Mouse (Mus musculus) midbrain, embryonic 11.5 days (tissue): ENCODE results near the gene Slc22a14. TPM values are rescaled to one million over a fixed set of nuclear protein-coding genes. Genes with fewer than 3 reads are reported as not detected.

Experiments
- ATAC-seq: fragments of 200-750 bp; cut with Nextera tagmentation; 2 replicates; pipeline ENCODE4 v1.8.0; 2017; ENCODE audit warnings: moderate TSS enrichment, moderate library complexity; ENCODE audit not compliant: low FRiP score
- DNase-seq: peaks from one replicate; pipeline ENCODE4 v3.0.0; 2015; ENCODE audit warnings: low spot score; ENCODE audit errors: missing footprints
- H3K27ac ChIP-seq: fragments of 300-500 bp; sonication (generic); 2 replicates; pipeline ENCODE4 v1.5.1; 2014; ENCODE audit warnings: low read depth, low read length
- H3K27me3 ChIP-seq: fragments of 300-500 bp; sonication (generic); 2 replicates; pipeline ENCODE4 v1.6.1; 2014; ENCODE audit warnings: mild to moderate bottlenecking, low read length, moderate library complexity, mixed read lengths; ENCODE audit not compliant: control insufficient read depth, insufficient read depth
- H3K36me3 ChIP-seq: fragments of 300-500 bp; sonication (generic); 2 replicates; pipeline ENCODE4 v1.6.1; 2014; ENCODE audit warnings: mild to moderate bottlenecking, low read length, moderate library complexity, mixed read lengths; ENCODE audit not compliant: control insufficient read depth, insufficient read depth
- H3K4me1 ChIP-seq: fragments of 300-500 bp; sonication (generic); 2 replicates; pipeline ENCODE4 v1.6.1; 2014; ENCODE audit warnings: low read length; ENCODE audit not compliant: control insufficient read depth, insufficient read depth
- H3K4me2 ChIP-seq: fragments of 300-500 bp; sonication (generic); 2 replicates; pipeline ENCODE4 v1.6.1; 2014; ENCODE audit warnings: mild to moderate bottlenecking, moderate library complexity
- H3K4me3 ChIP-seq: fragments of 300-500 bp; sonication (generic); 2 replicates; pipeline ENCODE4 v1.5.1; 2014; ENCODE audit warnings: low read depth, low read length
- H3K9ac ChIP-seq: fragments of 300-500 bp; sonication (generic); 2 replicates; pipeline ENCODE4 v1.6.1; 2014; ENCODE audit warnings: low read length
- H3K9me3 ChIP-seq: fragments of 300-500 bp; sonication (generic); 2 replicates; pipeline ENCODE4 v1.6.1; 2016; ENCODE audit warnings: low read length; ENCODE audit not compliant: control insufficient read depth
- WGBS: fragments of 180-500 bp; shearing (Covaris S2); extraction: QIAGEN DNeasy Blood & Tissue Kit; methylation state at CpG from one replicate; pipeline ENCODE4 v1.1.7; 2014; 5-methylcytosine and 5-hydroxymethylcytosine counted together
- polyA plus RNA-seq: library from polyadenylated mRNA; unstranded; fragments of >200 nt; fragmentation: Nextera tagmentation; extraction: Ambion mirVana; gene quantifications from 2 replicates; pipeline ENCODE4 v1.2.1, GENCODE M21; 2014

The Slc22a14 gene
- polyA plus RNA-seq, 1 experiment from 2014 or later, result not detected

DNA sequence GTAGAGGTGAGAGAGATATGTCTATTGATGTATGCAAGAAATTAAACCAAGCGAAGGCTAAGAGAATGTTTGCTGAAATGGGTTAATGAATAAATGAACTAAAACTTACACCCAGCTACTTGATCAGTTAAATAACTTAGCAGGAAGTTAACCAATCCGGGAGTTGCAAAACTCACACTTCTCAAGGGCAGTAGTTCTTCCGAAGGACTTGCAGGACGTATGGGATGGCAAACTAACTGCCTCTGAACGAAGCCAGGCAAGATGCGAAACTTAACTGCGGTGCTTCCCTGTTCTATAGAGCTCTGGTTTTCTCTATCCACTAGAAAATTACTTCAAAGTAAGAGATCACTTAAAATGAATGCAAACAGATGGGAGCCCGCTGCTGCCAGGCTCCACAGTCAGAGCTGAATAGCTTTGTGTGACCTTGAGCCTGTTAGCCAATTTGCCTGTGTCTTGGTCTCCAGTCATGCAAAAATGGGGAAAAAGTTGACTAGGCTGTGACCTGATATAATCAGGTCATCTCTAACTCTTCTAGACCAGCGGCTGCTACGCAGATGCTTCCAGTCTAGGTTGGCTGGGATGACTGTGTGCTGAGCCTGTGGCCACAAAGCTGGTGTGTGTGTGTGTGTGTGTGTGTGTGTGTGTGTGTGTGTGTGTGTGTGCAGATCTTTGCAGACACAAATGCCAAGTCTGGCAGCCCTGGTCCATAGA lies 166.0 kb downstream of the Slc22a14 start:
- WGBS, result 81% methylated on average over 10 of the region's 10 CpGs

DNA sequence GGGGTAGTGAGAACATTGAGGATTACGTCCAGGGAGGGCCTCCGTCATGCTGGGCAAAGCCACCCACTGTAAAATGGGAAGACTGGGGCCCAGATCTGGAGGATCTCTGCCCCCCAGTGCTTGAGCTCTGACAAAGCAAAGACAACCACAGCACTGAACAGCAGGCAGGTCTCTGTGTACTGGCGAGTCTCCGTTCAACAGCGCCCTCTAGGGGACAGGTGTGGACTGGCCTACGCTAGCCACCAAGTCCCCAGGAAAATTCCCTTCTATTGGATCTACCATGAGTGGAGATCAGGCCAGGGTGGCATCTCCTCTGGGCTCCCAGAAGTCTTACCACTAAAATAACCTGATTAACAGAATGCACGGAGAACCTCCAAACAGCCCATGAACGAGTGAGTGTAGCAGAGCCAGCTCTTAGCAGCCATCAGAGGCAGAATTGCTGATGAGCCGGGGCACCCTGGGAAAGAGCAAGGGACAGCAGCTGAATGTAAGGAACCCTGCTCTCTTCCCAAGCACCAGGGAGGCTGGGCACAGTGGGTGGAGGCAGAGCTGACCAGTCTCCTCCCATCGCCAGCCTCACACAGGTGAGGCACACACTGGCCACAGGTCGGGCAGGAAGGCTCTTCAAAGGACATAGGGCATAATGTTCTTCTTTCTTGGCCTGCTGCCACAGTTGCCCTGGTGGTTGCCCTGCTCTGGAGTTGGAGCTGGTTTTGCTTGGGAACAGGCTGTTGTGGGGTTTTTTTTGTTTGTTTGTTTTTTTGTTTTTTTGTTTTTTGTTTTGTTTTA lies 173.0 kb downstream of the Slc22a14 start:
- 39% methylated on average over 11 of the region's 11 CpGs for WGBS
- ATAC-seq, result no peak

More for the DNA sequence above, 166.0 kb downstream of the Slc22a14 start:
- Histone ChIP-seq H3K9ac (no peak overlapping the region), H3K4me3 (no peak overlapping the region), H3K9me3 (no peaks in the 10 kb centered on the region), H3K27me3 (no peaks in the 10 kb centered on the region), H3K4me1 (no peaks in the 10 kb centered on the region), H3K36me3 (no peaks in the 10 kb centered on the region), H3K4me2 (no peak overlapping the region), H3K27ac (no peak overlapping the region)
- ATAC-seq (no peak), DNase-seq (no peak)

DNA sequence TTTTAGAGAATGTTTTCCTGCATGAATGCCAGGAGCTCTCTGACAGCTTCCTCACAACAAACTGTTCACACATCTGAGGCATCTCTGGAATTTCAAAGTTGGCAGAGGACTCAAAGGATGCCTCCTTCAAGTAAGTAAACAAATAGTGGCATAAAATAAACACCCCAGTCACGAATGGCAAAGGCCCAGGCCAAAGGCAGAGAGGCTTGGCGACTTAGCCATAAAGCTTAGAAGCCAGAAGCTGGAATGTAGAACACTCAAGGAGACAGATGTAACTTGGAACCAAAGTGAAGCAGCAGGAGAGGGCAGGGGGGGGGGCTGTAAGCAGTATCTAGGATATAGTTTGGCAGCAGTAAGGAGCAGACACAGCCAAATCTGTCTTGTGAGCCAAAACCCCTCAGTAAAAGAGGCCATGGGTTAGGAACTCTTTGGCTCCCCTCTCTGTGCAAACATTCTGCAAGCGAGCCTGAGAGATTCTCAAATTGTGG lies 184.1 kb downstream of the Slc22a14 start:
- ATAC-seq, result no peak
- H3K9ac ChIP-seq, result no peak overlapping the region
- no peak overlapping the region for H3K4me3 ChIP-seq
- no peak overlapping the region for H3K27ac ChIP-seq
- no peaks in the 10 kb centered on the region for H3K4me1 ChIP-seq
- WGBS, result 56% methylated on average over 3 of the region's 3 CpGs
- no peaks in the 10 kb centered on the region for H3K36me3 ChIP-seq
- no peaks in the 10 kb centered on the region for H3K27me3 ChIP-seq
- no peaks in the 10 kb centered on the region for H3K9me3 ChIP-seq
- no peak for DNase-seq
- no peak overlapping the region for H3K4me2 ChIP-seq

More for the DNA sequence above, 173.0 kb downstream of the Slc22a14 start:
- no peaks in the 10 kb centered on the region for H3K27me3 ChIP-seq
- H3K9ac ChIP-seq, result no peak overlapping the region
- H3K4me3 ChIP-seq, result no peak overlapping the region
- no peak overlapping the region for H3K27ac ChIP-seq
- H3K9me3 ChIP-seq, result no peaks in the 10 kb centered on the region
- no peak overlapping the region for H3K4me2 ChIP-seq
- no peak for DNase-seq
- no peaks in the 10 kb centered on the region for H3K36me3 ChIP-seq
- no peaks in the 10 kb centered on the region for H3K4me1 ChIP-seq

DNA sequence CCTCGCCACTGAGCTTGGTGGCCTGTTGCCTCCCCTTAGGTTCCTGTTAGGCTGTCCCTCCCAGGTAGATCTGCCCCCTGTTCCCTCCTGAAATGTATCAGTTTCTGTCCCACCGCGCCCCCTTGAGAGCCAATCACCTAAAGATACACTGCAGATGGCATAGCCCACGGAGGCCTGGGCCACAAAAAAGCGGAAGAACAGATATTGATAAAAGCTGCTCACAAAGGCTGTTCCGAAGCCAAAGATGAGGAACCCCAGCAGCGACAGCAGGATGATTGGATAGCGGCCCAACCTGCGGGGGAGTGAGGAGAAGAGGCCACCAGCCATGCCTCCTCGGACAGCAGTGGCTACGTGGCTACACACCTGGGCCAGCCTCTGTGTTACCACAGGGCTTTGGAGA lies 186.1 kb downstream of the Slc22a14 start:
- ATAC-seq (no peak), DNase-seq (no peak)
- H3K4me1 ChIP-seq, result no peaks in the 10 kb centered on the region
- H3K4me2 ChIP-seq, result no peak overlapping the region
- H3K4me3 ChIP-seq, result no peak overlapping the region
- no peak overlapping the region for H3K27ac ChIP-seq
- H3K27me3 ChIP-seq, result no peaks in the 10 kb centered on the region
- H3K36me3 ChIP-seq, result no peaks in the 10 kb centered on the region
- WGBS, result 90% methylated on average over 11 of the region's 11 CpGs
- H3K9me3 ChIP-seq, result no peaks in the 10 kb centered on the region
- H3K9ac ChIP-seq, result no peak overlapping the region

DNA sequence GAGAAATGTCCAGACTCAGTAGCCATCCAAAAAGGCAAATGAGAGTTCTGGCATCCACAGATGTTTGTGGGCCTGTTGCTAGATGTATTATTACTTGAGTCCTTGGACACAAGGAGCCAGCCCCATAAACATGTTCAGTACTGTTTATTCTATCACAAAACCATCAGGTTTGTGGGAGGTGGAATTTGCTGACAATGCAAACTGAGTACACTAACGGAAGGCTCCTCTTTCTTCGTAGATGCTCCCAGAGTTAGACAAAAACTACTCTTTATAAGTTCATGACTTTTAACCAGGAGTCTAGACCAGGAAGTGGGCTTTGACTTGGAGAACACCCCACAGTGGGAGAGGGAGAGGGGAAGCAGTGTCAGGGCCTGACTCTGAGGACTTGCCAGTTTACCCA lies 197.7 kb downstream of the Slc22a14 start:
- no peak overlapping the region for H3K4me3 ChIP-seq
- no peaks in the 10 kb centered on the region for H3K36me3 ChIP-seq
- H3K27ac ChIP-seq, result no peak overlapping the region
- no peaks in the 10 kb centered on the region for H3K9me3 ChIP-seq
- ATAC-seq (no peak), DNase-seq (peak; percentile 28)
- 99% methylated on average over 2 of the region's 2 CpGs for WGBS
- H3K4me2 ChIP-seq, result no peak overlapping the region
- no peak overlapping the region for H3K9ac ChIP-seq
- H3K27me3 ChIP-seq, result no peaks in the 10 kb centered on the region
- H3K4me1 ChIP-seq, result no peaks in the 10 kb centered on the region

DNA sequence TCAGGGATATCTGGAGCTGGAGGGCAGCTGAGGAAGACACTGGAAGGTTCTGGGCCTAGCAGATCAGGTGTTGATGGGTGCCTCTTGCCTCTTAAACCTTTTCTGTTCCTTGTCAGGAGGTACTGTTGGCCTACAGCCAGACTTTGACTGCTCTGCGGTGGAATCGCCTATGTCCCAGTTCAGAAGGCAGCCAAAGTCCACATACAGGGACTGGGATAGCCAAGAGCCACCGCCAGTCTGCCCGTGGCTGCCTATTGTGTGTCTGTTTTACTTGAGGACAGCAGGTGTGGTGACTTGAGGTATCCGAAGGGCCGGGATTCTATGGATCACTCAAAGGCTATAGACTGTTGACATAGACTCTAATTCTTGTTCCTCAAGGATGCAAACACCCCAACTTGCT lies 199.8 kb downstream of the Slc22a14 start:
- ATAC-seq (no peak), DNase-seq (no peak)
- H3K36me3 ChIP-seq, result no peaks in the 10 kb centered on the region
- H3K27ac ChIP-seq, result no peak overlapping the region
- no peak overlapping the region for H3K9ac ChIP-seq
- H3K4me3 ChIP-seq, result no peak overlapping the region
- 95% methylated on average over 6 of the region's 6 CpGs for WGBS
- H3K4me1 ChIP-seq, result no peaks in the 10 kb centered on the region
- H3K4me2 ChIP-seq, result no peak overlapping the region
- H3K27me3 ChIP-seq, result no peaks in the 10 kb centered on the region
- H3K9me3 ChIP-seq, result no peaks in the 10 kb centered on the region

DNA sequence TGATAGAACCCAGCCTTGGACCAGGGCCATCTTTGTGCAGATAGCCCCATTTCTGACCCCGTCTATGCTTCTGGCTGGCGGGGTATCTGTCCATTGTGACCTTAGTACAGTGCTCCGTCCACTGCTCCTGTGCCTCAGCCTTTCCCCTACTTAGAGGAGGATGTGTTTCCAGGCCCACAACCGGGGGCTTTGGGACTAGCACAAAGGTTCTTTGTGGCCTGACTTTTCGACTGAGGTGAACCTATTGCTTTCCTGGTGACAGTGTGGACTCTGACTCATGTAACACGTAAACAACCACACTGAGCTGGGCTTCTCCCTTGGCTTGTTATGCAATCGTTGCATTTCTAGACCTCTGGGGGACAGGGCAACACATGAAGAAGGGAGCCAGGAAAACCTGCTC lies 200.6 kb downstream of the Slc22a14 start:
- 86% methylated on average over 7 of the region's 7 CpGs for WGBS
- no peaks in the 10 kb centered on the region for H3K27me3 ChIP-seq
- no peak overlapping the region for H3K27ac ChIP-seq
- H3K9ac ChIP-seq, result no peak overlapping the region
- DNase-seq, result peak; percentile 12
- H3K4me2 ChIP-seq, result no peak overlapping the region
- H3K4me1 ChIP-seq, result no peaks in the 10 kb centered on the region
- H3K36me3 ChIP-seq, result no peaks in the 10 kb centered on the region
- no peak for ATAC-seq
- H3K9me3 ChIP-seq, result no peaks in the 10 kb centered on the region
- H3K4me3 ChIP-seq, result no peak overlapping the region

DNA sequence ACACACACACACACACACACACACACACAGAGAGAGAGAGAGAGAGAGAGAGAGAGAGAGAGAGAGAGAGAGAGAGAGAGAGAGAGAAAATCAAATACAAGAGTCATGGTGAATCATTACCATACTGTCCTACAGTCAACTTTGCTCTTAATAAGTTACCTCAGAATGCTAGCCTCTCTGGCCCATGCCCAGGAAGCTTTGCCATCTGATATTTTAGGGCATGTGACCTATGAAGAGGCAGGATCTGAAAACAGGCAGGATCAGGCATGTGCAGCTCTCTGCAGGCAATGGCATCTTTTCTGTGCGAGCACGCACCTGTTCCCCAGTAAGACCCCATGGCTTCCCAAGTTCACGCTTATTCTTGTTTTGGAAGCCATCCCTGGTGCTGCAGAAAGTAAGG lies 204.7 kb downstream of the Slc22a14 start:
- Histone ChIP-seq H3K4me2 (no peak overlapping the region), H3K27me3 (peaks cover 5% of the 10 kb centered on the region), H3K36me3 (no peaks in the 10 kb centered on the region), H3K9me3 (no peaks in the 10 kb centered on the region), H3K4me3 (no peak overlapping the region), H3K27ac (no peak overlapping the region), H3K4me1 (no peaks in the 10 kb centered on the region; the same call in 1 of the 2 replicates), H3K9ac (no peak overlapping the region)
- 85% methylated on average over 3 of the region's 3 CpGs for WGBS
- DNase-seq (peak; percentile 2), ATAC-seq (no peak)

DNA sequence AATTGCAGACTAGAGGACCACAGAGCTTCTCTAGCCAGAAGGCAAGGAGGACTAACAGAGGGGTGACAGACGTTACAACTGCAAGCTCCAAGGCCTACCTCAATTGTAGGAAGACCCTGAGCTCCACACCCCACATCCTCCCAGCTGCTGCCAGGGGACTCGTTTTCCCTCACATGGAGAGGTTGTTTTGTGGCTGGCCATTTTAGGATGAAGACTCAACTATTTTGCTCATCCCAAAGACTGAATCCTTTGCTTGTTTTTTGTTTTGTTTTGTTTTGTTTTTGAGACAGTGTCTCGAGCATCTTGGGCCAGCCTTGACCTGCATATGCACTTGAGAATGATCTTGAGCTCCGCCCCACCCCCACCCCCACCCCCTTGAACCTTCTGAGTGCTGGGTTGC lies 206.5 kb downstream of the Slc22a14 start, which contains the start of gene Gm47289:
Gene Gm47289, plus strand, starts transcription at position 301 of the 400 bp plus-strand sequence.
- H3K9ac ChIP-seq, result no peak within 1 kb of the TSS
- DNase-seq, result peak; percentile 4
- H3K4me1 ChIP-seq, result no peaks in the 10 kb centered on the region; the same call in 1 of the 2 replicates
- no peak for ATAC-seq
- H3K27me3 ChIP-seq, result peaks cover 7% of the 10 kb centered on the region
- H3K9me3 ChIP-seq, result no peaks in the 10 kb centered on the region
- H3K4me3 ChIP-seq, result no peak within 1 kb of the TSS
- no peak within 1 kb of the TSS for H3K4me2 ChIP-seq
- H3K36me3 ChIP-seq, result no peaks in the 10 kb centered on the region
- WGBS, result 59% methylated on average over 4 of the region's 4 CpGs
- no peak within 1 kb of the TSS for H3K27ac ChIP-seq
